Mouse (Mus musculus): Measurements from ENCODE around the gene Bud23. TPM values are rescaled to one million over a fixed set of nuclear protein-coding genes. Genes with fewer than 3 reads are reported as not detected.

The Bud23 gene
- total and polyA plus RNA-seq, 2 experiments from 2014 or later, result 69.6 to 72.1 TPM

GRCm38 (mm10) chr5:135106758-135107256 lies 42.0 kb upstream of the Bud23 start:
- Histone ChIP-seq H3K4me1 (ENCODE audit: insufficient read depth) (no peaks in the 10 kb centered on the region), H3K4me2 (ENCODE audit: low read depth) (peak overlapping the region; percentile 88), H3K36me3 (ENCODE audit: insufficient read depth) (no peaks in the 10 kb centered on the region), H3K4me3 (ENCODE audit: low read depth, low read length) (peak overlapping the region; percentile 44), H3K27me3 (ENCODE audit: insufficient read depth, low read length) (peaks cover 37% of the 10 kb centered on the region), H3K9me3 (ENCODE audit: low read length) (no peaks in the 10 kb centered on the region), H3K27ac (ENCODE audit: low read depth, low read length) (no peak overlapping the region), H3K9ac (peak overlapping the region; percentile 28)
- DNase-seq, result peak; percentile 85
- ATAC-seq, result peak; percentile 89
- TF ChIP-seq CTCF (IDR thresholded peaks at IDR 0.05; ENCODE audit: low read depth), result no peak
- 1% methylated on average over 48 of the region's 48 CpGs for WGBS

DNA sequence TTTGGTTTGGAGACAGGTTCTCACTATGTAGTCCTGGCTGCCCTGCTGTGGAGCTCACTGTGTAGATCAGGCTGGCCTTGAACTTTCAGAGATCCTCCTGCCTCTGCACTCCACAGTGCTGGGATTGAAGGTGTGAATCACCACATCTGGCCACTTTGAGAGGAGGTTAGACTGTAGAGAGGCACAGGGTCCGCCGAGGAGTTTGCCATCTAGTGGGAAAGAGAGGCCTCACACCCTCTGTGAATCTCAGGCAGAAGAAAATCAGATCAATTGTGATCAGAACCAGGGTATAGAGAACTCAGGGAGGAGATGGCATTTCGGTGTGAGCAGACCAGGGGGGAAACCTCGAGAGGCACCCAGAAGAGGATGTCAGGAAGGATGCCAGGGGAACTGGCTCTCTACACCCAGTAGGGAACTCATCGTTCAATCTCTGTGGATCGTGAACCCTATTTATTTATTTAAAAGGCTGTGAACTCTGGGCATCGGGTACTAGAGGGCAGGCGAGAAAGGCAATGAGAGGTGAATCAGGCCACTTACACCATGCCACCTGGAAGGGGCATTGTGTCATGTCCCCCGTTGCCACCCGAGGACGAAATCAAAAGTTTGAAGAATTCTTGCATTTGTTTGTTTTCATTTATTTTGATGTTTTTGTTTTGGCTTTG lies 39.4 kb upstream of the Bud23 start:
- peak; percentile 57 for TF ChIP-seq CTCF (IDR thresholded peaks at IDR 0.05; ENCODE audit: low read depth)
- no peak for DNase-seq
- H3K4me1 ChIP-seq (ENCODE audit: insufficient read depth), result no peaks in the 10 kb centered on the region
- H3K4me2 ChIP-seq (ENCODE audit: low read depth), result no peak overlapping the region
- ATAC-seq, result no peak
- H3K27me3 ChIP-seq (ENCODE audit: insufficient read depth, low read length), result peaks cover 32% of the 10 kb centered on the region
- no peaks in the 10 kb centered on the region for H3K9me3 ChIP-seq (ENCODE audit: low read length)
- H3K27ac ChIP-seq (ENCODE audit: low read depth, low read length), result no peak overlapping the region
- no peak overlapping the region for H3K4me3 ChIP-seq (ENCODE audit: low read depth, low read length)
- WGBS, result 69% methylated on average over 11 of the region's 11 CpGs
- H3K36me3 ChIP-seq (ENCODE audit: insufficient read depth), result no peaks in the 10 kb centered on the region
- no peak overlapping the region for H3K9ac ChIP-seq

DNA sequence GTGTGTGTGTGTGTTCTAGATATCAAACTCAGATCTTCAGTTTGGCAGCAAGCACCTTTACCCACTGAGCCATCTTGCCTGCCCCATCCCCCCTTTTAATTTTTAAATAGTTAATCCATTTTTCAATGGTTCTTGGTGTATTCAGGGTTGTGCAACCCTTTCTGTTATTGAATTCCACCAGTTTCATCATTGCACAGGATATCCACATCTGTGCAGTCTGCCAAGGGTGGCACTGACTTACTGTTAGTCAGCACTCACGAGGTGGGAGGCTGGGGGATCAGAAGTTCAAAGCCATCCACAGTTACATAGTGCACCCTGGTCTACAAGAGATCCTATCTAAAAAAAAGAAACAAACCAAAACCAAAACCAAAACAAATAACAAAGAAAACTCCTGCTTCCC lies 36.2 kb upstream of the Bud23 start:
- TF ChIP-seq CTCF (IDR thresholded peaks at IDR 0.05; ENCODE audit: low read depth), result no peak
- peaks cover 6% of the 10 kb centered on the region; the same call in 1 of the 2 replicates for H3K27me3 ChIP-seq (ENCODE audit: insufficient read depth, low read length)
- no peak overlapping the region for H3K4me3 ChIP-seq (ENCODE audit: low read depth, low read length)
- DNase-seq, result no peak
- no peak for ATAC-seq
- no peak overlapping the region for H3K9ac ChIP-seq
- H3K9me3 ChIP-seq (ENCODE audit: low read length), result no peaks in the 10 kb centered on the region
- no peaks in the 10 kb centered on the region for H3K36me3 ChIP-seq (ENCODE audit: insufficient read depth)
- no peak overlapping the region for H3K4me2 ChIP-seq (ENCODE audit: low read depth)
- H3K4me1 ChIP-seq (ENCODE audit: insufficient read depth), result no peaks in the 10 kb centered on the region
- 67% methylated on average over 1 of the region's 1 CpGs for WGBS
- no peak overlapping the region for H3K27ac ChIP-seq (ENCODE audit: low read depth, low read length)

- H3K36me3 ChIP-seq (ENCODE audit: insufficient read depth), result no peaks in the 10 kb centered on the region
- H3K4me2 ChIP-seq (ENCODE audit: low read depth), result no peak within 1 kb of the TSS
- H3K27ac ChIP-seq (ENCODE audit: low read depth, low read length), result no peak within 1 kb of the TSS
- peaks cover 21% of the 10 kb centered on the region for H3K27me3 ChIP-seq (ENCODE audit: insufficient read depth, low read length)
- H3K4me1 ChIP-seq (ENCODE audit: insufficient read depth), result no peaks in the 10 kb centered on the region
- no peaks in the 10 kb centered on the region for H3K9me3 ChIP-seq (ENCODE audit: low read length)
- no peak for ATAC-seq
- no peak for DNase-seq
- WGBS, result 7% methylated on average over 36 of the region's 39 CpGs
- no peak within 1 kb of the TSS for H3K9ac ChIP-seq
- H3K4me3 ChIP-seq (ENCODE audit: low read depth, low read length), result no peak within 1 kb of the TSS; the same call in 1 of the 2 replicates
- TF ChIP-seq CTCF (IDR thresholded peaks at IDR 0.05; ENCODE audit: low read depth), result 0 out of 2 replicates have a peak, but pooled peaks have one; percentile 4
These were observed 24.9 kb upstream of the Bud23 start, which contains the start of gene Mlxipl for GRCm38 (mm10) chr5:135089653-135090052. Gene Mlxipl, plus strand, starts transcription at chr5:135089890.

GRCm38 (mm10) chr5:135086871-135087270 lies 22.1 kb upstream of the Bud23 start:
- Histone ChIP-seq H3K4me3 (ENCODE audit: low read depth, low read length) (no peak overlapping the region), H3K9me3 (ENCODE audit: low read length) (no peaks in the 10 kb centered on the region)
- no peak for DNase-seq

DNA sequence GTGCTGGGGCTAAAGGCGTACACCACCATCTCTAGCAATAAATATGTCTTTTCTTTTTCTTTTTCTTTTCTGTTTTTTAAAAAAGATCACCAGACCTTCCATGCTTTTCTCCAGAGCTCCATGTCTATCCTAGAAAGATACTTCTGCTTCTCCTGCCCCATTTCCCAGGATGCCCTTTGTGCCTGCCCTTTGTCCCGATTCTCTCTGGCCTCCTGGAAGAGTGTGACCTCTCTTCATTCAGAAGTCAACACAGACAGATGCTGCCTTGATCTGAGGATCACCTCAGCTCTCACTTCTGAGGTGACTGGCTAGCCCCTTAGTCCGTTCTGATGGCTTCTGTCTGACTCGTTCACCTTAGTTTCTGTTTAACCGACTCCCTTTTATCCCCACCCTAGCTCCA lies 15.8 kb upstream of the Bud23 start:
- Histone ChIP-seq H3K27me3 (ENCODE audit: insufficient read depth, low read length) (no peaks in the 10 kb centered on the region), H3K4me1 (ENCODE audit: insufficient read depth) (peaks cover 5% of the 10 kb centered on the region; the same call in 1 of the 2 replicates), H3K36me3 (ENCODE audit: insufficient read depth) (no peaks in the 10 kb centered on the region), H3K9ac (no peak overlapping the region), H3K4me3 (ENCODE audit: low read depth, low read length) (no peak overlapping the region), H3K4me2 (ENCODE audit: low read depth) (no peak overlapping the region), H3K27ac (ENCODE audit: low read depth, low read length) (no peak overlapping the region), H3K9me3 (ENCODE audit: low read length) (no peaks in the 10 kb centered on the region)
- no peak for TF ChIP-seq CTCF (IDR thresholded peaks at IDR 0.05; ENCODE audit: low read depth)
- DNase-seq (no peak), ATAC-seq (no peak)
- WGBS, result 88% methylated on average over 5 of the region's 5 CpGs

More at GRCm38 (mm10) chr5:135086871-135087270, 22.1 kb upstream of the Bud23 start:
- no peak overlapping the region for H3K27ac ChIP-seq (ENCODE audit: low read depth, low read length)
- no peaks in the 10 kb centered on the region for H3K36me3 ChIP-seq (ENCODE audit: insufficient read depth)
- TF ChIP-seq CTCF (IDR thresholded peaks at IDR 0.05; ENCODE audit: low read depth), result no peak
- 72% methylated on average over 4 of the region's 4 CpGs for WGBS
- H3K4me2 ChIP-seq (ENCODE audit: low read depth), result no peak overlapping the region
- H3K4me1 ChIP-seq (ENCODE audit: insufficient read depth), result no peaks in the 10 kb centered on the region
- ATAC-seq, result no peak
- H3K27me3 ChIP-seq (ENCODE audit: insufficient read depth, low read length), result peaks cover 21% of the 10 kb centered on the region
- no peak overlapping the region for H3K9ac ChIP-seq

DNA sequence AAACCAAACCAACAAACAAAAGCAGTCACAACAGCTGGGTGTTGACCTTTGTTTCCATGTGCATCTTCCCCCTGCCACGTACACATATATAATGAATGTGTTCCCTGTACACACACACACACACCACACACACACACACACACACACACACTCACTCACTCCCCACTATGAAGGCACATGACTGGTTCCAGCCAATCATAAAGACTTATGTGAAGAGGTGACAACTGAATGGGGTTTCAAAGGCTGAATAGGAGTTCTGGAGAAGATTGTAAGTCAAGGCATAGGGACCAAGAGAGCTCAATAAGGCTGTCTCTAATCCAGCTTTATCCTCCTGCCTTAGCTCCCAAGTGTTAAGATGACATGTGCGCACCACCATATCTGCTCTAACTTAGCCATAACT lies 14.8 kb upstream of the Bud23 start:
- WGBS, result 98% methylated on average over 2 of the region's 2 CpGs
- H3K4me2 ChIP-seq (ENCODE audit: low read depth), result no peak overlapping the region
- H3K27me3 ChIP-seq (ENCODE audit: insufficient read depth, low read length), result no peaks in the 10 kb centered on the region
- no peak overlapping the region for H3K9ac ChIP-seq
- DNase-seq, result no peak
- no peak for TF ChIP-seq CTCF (IDR thresholded peaks at IDR 0.05; ENCODE audit: low read depth)
- no peak overlapping the region for H3K4me3 ChIP-seq (ENCODE audit: low read depth, low read length)
- no peaks in the 10 kb centered on the region for H3K9me3 ChIP-seq (ENCODE audit: low read length)
- H3K27ac ChIP-seq (ENCODE audit: low read depth, low read length), result no peak overlapping the region
- H3K36me3 ChIP-seq (ENCODE audit: insufficient read depth), result peaks cover 9% of the 10 kb centered on the region
- peaks cover 5% of the 10 kb centered on the region; the same call in 1 of the 2 replicates for H3K4me1 ChIP-seq (ENCODE audit: insufficient read depth)
- ATAC-seq, result no peak
